Mouse (Mus musculus): ENCODE data around the gene Ppp5c. TPM values are rescaled to one million over a fixed set of nuclear protein-coding genes. Genes with fewer than 3 reads are reported as not detected.

Gene Ppp5c
- 120 TPM for polyA plus RNA-seq (2017; shearing (Covaris generic))

GRCm38 (mm10) chr7:17027588-17028343 lies at the start of gene Ppp5c:
Ppp5c (minus strand) TSS chr7:17027924.

DNA sequence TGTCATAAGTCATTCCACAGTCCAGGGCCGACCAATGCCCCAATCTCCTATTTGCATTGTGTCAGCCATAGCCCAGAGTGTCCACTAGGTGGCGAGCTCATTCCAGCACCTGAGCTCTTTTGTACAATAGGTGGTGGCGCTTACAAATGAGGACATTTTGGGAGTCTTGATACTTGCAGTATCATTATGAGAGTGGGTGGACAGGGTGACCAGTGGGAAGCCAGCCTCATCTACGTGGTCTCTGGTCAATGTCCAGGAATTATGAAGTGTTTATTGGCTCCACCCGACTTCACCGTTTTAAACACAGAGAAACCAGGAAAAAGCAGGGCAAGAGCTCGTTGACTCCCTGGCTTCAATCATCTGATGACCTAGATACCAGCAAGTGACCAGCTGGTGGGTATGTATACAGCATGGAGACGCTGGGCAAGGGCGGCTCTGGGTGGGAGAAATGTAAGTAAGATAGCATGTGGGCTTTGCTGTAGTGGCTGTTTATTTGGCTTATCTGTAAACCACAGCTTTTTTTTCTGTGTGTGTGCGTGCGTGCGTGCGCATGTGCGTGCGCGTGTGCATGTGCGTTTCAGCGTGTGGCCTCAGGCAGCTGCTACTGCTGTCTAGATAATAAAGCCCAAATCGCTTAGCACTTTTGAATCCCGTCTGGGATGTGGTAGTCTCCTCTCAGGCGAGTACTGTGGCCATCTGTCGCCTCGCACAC lies 46.3 kb upstream of the Ppp5c start, which contains the start of gene Psg16:
Gene Psg16 (plus strand): TSS at position 137 of the 712 bp plus-strand sequence.

GRCm38 (mm10) chr7:17062389-17062788 lies 34.7 kb upstream of the Ppp5c start, which contains the start of gene Hif3a:
Hif3a (minus strand) TSS chr7:17062427.

DNA sequence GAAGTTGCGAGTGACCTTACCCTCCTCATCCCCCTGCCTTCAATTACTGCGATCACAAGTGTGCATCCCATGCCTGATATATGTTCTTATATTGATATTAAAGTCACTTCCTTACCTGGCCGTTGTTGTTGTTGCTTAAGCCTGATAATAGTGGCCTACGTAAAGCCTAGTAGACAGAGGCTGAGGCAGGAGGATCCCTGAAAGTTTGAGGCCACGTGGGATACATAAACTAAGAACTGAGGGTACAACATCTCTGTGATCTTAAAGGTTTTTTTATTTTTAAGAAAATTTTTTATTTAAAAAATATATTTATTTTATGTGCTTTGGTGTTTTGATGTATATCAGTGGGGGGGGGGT lies 35.3 kb downstream of the Ppp5c start, which contains the start of gene Ccdc8:
Gene Ccdc8 (plus strand): TSS at position 258 of the 357 bp plus-strand sequence.

GRCm38 (mm10) chr7:16982859-16983568 lies 44.7 kb downstream of the Ppp5c start, which contains the start of gene Gm42372:
Gm42372 (plus strand) TSS chr7:16983086.

DNA sequence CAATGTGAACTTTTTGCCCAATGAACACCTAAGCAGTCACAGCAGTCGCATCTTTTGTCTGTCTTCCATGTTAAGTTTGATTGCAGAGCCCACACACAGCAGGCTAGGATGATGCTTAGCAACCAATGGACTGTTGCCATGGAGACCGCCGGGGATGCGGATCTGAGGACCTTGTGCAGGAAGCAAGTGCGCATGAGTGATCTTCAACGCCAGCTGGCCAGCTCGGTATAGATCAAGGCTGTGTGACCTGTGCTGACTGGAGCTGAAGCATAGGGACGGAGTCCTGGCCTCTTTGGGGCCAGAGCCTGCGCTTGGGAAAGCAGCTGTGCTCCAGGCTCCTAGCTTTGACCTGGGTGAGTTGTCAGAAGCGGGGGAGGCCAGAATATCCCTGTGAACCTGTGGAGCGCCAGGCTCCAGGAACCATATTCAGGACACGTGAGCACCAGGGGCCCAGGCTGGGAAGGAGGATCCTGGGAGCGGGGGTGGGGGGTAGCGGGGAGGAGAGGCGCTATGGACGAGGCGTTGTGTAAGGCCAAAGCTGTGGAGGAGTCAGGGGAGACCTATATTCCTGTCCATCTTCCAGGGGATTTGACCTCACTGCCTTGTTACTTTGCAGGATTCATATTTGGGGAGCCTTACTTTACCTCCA lies 68.1 kb downstream of the Ppp5c start, which contains the start of gene Pnmal1:
Gene Pnmal1 (plus strand): TSS at position 141 of the 649 bp plus-strand sequence.

Other genes with a start within 250 kb of the Ppp5c start
- 56.6 TPM for gene Slc1a5, start 246.6 kb downstream of the Ppp5c start, polyA plus RNA-seq (2017; shearing (Covaris generic))
- gene Strn4, start 212.0 kb downstream of the Ppp5c start, polyA plus RNA-seq (2017; shearing (Covaris generic)), result 14.1 TPM
- 3.7 TPM for gene Fkrp, start 211.2 kb downstream of the Ppp5c start, polyA plus RNA-seq (2017; shearing (Covaris generic))
- gene Prkd2, start 185.0 kb downstream of the Ppp5c start, polyA plus RNA-seq (2017; shearing (Covaris generic)), result 247 TPM
- not detected for gene Dact3, start 152.6 kb downstream of the Ppp5c start, polyA plus RNA-seq (2017; shearing (Covaris generic))
- not detected for gene Gng8, start 136.1 kb downstream of the Ppp5c start, polyA plus RNA-seq (2017; shearing (Covaris generic))
- gene Ptgir, start 121.4 kb downstream of the Ppp5c start, polyA plus RNA-seq (2017; shearing (Covaris generic)), result 7.3 TPM
- gene Calm3, start 103.8 kb downstream of the Ppp5c start, polyA plus RNA-seq (2017; shearing (Covaris generic)), result 73.4 TPM
- not detected for gene Pnmal2, start 83.2 kb downstream of the Ppp5c start, polyA plus RNA-seq (2017; shearing (Covaris generic))
- not detected for gene Pnmal1, start 68.2 kb downstream of the Ppp5c start, polyA plus RNA-seq (2017; shearing (Covaris generic))
- 4.1 TPM for gene Gm42372, start 44.8 kb downstream of the Ppp5c start, polyA plus RNA-seq (2017; shearing (Covaris generic))
- gene Ccdc8, start 35.2 kb downstream of the Ppp5c start, polyA plus RNA-seq (2017; shearing (Covaris generic)), result 0.05 TPM
- gene Hif3a, start 34.5 kb upstream of the Ppp5c start, polyA plus RNA-seq (2017; shearing (Covaris generic)), result 1.7 TPM
- gene Psg16, start 46.1 kb upstream of the Ppp5c start, polyA plus RNA-seq (2017; shearing (Covaris generic)), result 0.81 TPM
- not detected for gene Ceacam3, start 122.4 kb upstream of the Ppp5c start, polyA plus RNA-seq (2017; shearing (Covaris generic))
- not detected for gene Psg29, start 175.6 kb upstream of the Ppp5c start, polyA plus RNA-seq (2017; shearing (Covaris generic))